Mouse (Mus musculus) lung, postnatal 10 days (tissue): ENCODE measurements around the gene Plbd1.

Experiments used
- DNase-seq: peaks from one replicate; pipeline ENCODE4 v3.0.0; 2021

The Plbd1 gene

GRCm38 (mm10) chr6:136661706-136662016 is at the start of gene Plbd1:
Gene Plbd1, minus strand, starts transcription at chr6:136661928.
- DNase-seq: peak; percentile 77

DNA sequence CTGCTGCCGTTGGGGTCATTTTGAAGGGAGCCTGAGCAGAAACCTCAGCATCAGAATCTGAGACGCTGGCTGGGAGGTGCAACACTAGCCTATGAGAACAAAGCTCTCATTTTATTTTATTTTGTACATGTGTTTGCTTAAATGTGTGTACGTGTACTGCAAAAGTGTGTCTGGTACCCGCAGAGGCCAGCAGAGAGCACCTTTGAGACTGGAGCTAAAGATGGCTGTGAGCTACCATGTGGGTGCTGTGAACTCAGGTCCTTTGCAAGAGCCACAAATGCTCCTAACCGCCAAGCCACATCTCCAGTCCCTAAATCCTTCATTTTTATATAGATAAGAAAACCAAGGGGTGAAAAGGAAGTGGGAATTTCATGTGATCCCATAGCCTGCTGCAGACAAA is 48.7 kb upstream of the Plbd1 start:
- no peak for DNase-seq

DNA sequence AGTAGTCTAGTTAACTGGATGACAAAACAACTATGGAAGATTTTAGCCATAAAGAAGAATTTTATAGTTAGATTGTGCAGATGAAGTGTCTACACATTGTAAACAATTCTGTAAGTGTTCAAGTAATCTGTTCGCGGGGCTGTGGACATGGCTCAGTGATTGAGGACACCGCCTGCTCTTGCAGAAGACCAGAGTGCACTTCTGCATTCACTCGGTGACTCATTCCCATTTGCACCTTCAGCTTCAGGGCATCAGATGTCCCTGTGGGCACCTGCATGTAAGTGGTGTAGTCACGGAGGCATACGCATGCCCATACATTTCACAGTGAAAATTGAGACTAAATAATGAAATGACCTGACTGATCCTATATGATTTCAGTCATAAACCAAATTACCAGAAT is 46.9 kb upstream of the Plbd1 start:
- DNase-seq: no peak

GRCm38 (mm10) chr6:136701878-136702277 is 40.1 kb upstream of the Plbd1 start:
- DNase-seq: no peak

DNA sequence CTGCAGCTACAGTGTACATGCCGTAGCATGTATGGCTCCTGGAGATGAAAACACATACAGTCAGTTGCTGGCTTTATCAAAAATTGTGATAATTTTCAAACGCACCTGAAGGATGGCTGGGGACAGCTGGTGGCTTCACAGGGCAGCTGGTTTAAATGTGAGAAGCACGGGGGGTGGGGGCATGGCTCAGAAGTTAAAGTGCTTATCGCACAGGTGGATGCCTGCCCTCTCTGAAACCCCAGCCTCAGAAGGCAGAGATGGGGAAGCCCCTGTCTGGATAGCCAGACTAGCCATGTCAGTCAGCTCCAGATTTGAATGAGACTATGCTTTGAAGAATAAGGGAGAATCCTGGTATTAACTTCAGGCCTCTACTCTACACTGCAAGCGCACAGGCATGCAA is 39.5 kb upstream of the Plbd1 start:
- no peak for DNase-seq

- DNase-seq: no peak
These were observed 29.6 kb upstream of the Plbd1 start for GRCm38 (mm10) chr6:136691314-136691713.

DNA sequence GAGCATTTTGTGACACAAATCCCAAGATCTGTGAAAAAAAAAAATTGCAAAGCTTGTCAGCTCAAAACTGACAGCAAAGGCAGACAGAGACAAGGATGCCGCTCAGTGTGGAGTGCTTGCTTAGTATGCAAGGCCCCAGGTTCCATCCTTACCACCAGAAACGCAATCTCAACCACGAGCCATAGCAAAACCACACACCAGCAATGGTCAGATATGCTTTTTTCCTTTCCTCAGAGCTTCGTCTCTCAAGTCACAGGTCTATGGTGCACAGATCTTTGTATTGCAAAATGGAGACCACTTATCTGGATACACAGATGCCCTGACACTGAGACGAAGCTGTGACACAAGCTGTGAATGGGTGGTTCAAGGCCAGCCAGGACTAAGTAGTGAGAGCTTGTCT is 28.8 kb upstream of the Plbd1 start:
- no peak for DNase-seq

GRCm38 (mm10) chr6:136689790-136690413 is 28.2 kb upstream of the Plbd1 start:
- DNase-seq: no peak

DNA sequence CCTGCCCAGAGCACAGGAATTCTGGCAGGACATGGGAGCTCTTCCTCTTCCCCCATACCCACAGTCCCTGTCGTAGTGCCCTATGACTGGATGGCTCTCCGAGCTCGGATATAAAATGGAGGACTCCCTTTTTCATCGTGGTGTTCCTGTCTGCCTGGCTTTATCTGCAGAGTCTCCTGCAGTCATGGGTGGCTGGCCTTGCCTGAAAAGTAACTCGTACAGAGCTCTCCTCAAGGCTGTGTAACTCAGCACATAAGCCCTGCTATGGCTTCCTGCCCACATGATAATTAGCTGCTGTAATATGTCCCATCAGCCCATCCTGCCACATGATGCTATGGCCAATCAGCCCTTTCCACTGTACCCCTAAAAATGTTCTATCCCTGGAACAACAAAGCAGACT is 23.7 kb upstream of the Plbd1 start:
- no peak for DNase-seq

DNA sequence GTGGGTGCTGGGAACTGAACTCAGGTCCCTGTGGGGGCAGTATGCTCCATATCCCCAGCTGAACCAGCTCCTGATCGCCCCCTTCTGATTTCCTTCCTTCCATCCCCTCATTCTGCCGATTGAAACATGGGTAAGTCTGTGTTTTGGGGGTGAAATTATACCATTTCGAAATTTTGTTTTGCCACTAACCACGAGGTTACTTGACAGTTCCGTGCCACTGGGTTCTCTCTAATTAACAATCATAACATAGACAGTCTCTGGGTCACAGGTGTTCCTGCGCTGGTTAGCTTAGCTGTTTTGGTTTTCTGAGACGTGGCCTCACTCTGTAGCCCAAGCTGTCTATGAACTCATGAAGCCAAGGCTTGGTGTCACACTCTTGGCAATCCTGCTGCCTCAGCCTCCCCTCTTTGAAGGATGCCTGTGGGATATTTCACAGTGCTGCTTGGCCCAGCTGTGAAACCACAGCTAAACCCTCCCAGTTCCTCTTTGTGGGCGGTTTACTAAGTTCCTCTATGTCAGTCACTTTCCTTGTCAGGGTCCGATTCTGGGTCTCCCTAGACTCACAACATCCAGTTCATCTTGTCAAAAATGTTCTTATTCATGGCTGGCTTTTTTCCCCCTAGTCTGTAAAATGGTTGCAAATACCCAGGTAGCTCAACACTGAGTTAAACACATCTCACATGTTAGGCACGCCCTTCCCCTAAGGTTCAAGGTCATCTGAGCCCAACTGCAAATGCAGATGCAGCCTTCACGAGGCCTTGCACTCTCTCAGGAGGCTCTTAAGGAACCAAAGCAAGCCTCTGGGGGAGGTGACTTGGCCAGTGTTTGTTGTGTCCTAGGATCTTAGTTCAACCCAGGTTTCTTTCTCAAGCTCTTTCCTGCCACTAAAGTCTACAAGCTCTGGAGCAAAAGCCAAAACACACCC is 21.9 kb upstream of the Plbd1 start:
- no peak for DNase-seq

DNA sequence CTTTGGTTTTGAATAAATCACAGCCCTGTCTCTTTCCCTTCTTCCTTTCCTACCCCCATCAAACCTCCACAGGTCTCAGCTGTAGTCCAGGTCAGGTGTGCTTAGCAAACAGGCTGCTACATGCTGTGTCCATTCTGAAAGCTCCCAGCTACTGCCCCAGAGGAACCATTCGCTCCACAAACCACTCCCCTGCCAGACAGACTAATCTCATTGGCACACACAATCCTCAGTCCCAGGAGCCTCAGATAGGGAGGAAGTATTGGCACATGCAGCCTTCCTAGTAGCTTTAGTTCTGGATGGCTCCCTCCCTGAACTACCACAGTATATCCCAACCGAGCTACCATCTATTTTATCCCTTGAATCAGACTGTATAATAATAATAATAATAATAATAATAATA is 17.7 kb upstream of the Plbd1 start:
- DNase-seq: no peak

DNA sequence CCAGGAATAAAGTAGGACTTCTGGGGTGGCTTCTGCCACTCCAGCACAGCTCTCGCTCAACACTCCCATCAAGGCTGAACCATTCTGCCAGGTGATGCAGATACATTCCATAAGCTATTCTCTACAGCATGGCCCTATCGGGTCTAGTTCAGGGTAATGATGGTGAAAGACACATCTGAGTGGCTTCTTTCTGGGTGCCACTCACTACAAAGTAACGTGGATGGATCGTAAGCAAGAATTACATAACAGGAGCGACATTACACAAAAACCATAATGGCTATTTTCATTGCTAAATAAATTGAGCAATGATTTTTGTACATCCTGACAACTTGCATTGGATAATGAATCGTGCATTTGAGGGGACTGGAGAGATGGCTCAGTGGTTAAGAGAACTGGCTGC is 13.2 kb upstream of the Plbd1 start:
- DNase-seq: no peak

DNA sequence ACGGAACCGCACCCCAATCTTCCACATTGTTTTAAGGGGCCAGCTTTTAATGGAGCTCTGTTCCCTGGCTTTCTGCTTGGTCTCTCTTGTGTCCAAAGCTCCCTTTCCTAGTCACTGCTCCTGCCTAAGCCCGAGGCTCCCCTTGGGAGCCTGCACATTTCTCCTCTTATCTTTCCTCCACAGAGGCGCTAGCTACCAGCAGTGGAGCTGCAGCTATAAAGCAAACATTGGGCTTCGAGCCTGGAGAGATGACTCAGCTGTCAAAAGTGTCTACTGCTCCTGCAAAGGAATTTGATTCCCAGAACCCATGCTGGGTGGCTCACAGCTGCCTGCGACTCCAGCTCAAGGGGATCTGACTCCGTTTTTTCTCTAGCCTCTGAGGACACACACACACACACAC is 10.7 kb upstream of the Plbd1 start:
- DNase-seq: peak; percentile 83

GRCm38 (mm10) chr6:136669274-136669673 is 7.5 kb upstream of the Plbd1 start:
- no peak for DNase-seq

DNA sequence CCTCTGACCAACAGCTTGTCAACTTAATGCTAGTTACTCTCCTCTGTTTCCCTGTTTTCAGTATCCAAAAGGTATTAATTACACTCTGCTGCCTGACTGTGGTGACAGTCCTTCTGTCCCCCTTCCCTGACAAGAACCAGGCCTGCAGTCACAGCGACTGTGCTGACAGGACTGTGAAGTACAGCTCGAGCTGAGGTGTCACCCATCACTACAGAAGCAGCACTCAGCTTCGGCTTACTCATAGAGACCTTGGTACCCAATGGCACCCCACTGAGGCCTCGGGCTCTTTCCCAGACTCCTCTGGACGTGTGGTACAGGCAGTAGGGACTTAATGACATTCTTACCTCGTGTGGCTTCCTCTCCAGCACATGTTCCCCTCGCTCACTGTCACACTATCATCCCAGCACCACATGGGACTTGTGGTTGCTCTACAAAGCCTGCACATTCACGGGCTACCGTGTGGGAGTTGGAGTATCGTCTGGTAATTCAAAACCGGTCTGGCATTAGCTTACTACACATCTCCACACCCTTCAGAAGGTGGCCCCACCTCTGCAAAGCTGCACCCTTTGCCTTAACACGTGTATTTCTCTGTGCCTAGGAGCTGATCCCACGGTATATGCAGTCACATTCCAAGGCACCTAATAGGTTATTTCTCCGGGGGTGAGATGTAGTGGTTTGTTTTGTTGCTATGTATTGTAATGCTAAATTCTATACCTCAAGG is 6.7 kb upstream of the Plbd1 start:
- no peak for DNase-seq

- DNase-seq: no peak
These were observed 335 bp upstream of the Plbd1 start for GRCm38 (mm10) chr6:136662063-136662462.

DNA sequence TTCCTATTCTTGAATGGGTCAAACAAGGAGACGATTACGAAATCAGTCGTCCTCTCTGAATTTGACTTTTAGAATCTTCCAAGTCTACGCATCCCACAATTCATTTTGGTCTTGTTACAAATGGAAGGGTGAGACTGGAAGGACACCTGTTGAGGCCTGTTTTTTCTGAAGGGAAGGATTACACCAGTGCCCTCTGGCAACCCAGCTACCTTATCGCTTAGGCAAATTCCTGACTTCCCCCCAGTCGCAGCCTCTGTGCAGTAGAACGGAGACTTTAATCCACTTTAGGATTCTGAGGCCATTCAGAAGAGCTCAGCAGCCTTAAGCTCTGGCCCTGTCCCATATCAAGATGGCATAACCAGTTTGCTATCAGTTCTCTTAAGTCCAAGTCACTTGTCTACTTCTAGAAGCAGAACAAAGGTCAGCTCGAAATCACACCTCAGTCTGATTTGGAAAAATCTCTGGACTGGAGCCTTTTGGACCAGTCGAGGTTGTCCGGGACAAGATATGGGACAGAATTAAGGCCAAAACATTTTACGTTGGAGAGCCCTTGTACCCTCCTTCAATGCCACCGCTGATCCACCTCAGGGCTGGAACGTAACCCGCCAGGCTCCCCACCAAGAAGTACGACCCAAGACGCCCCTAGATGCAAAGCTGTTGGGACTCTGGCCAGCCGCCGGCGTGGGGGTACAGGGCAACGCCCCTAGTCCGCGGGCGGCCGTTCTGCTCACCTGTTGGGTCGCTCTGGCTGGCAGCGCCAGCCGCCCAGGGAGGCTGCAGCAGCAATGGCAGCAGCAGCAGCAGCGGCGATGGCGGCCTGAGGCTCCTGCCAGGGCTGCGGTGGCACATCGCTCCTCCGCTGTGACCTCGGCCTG is 660 bp downstream of the Plbd1 start:
- DNase-seq: no peak

DNA sequence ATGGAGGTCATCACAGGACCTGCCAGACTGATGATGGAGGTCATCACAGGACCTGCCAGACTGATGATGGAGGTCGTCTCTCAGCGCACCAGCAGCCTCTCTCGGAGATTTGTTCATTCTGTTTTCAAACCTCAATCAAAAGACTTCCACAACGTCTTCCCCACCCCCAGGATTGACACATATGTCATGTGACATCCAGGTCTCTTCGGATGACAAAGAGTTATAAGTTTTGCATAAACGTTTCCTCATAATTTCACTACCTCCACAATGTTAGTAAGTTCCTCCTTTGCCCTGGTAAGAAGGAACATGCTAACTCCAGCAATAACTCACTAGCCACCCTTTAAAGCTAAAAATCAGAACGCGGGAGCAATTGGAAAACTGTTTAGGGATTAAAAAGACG is 2.5 kb downstream of the Plbd1 start:
- DNase-seq: no peak

DNA sequence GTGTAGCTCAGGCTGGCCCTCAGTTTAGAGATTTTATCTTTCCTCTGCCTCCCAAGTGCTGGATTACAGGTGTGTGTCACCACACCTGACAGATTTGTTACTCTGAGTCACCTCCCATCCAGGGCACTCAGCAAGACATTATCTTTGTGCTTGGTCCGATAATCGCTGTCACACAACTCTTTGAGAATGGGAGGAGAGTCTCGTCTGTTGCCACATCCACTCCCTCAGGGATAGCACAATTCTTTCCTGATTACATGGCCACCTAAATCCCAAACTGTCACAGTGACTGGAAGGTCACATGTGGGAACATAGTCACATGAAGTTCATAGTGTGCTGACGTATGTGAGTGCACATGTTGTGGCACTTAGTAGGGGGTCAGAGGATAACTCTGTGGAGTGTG is 3.4 kb downstream of the Plbd1 start:
- DNase-seq: no peak

DNA sequence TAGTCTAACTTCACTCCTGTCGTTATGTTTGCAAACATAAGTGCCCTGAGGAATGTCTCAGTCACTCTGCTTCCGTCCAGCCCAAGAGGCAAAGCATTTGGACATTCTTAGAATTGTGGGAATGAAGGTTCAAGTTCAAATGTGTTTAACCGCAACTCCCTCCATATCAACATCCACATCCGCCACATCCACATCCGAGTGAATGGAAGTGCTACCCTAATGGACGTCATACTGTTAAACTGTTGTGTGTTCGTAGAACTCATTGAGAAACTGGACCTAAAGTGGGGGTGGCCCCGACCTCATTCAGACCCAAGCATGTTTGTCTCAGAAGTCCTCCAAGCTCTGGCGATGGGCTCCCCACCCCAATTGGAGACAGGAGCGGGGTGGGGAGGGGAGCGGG is 5.9 kb downstream of the Plbd1 start:
- peak; percentile 29 for DNase-seq

- DNase-seq: no peak
These were observed 7.3 kb downstream of the Plbd1 start for GRCm38 (mm10) chr6:136654470-136654869.

DNA sequence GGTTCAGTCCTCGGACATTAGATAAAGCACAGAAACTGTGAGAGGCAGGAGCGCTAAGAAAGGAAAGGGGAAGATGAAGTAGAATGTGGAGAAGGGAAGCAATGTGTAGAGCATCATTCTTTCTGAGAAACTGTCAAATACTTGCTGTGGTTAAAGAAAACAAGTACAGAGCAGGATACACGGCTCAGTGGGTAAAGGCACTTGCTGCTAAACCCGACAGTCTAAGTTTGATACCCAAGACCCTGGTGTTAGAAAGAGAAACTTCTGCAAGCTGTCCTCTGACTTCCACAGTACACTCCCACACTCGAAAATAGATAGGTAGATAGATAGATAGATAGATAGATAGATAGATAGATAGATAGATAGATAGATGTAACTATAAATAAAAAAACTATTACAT is 8.4 kb downstream of the Plbd1 start:
- no peak for DNase-seq

GRCm38 (mm10) chr6:136650664-136651063 is 11.1 kb downstream of the Plbd1 start:
- DNase-seq: no peak
